Mouse (Mus musculus) heart, adult 2 months (tissue): ENCODE measurements around the gene Prkar2b.

Experiments
- CTCF ChIP-seq: fragments of 200-600 bp; IDR thresholded peaks from 2 replicates; pipeline ENCODE4 v1.8.1; 2022; ENCODE audit warnings: antibody characterized with exemption, mild to moderate bottlenecking, moderate library complexity
- EP300 ChIP-seq: fragments of 200-500 bp; IDR thresholded peaks from 2 replicates; pipeline ENCODE4 v1.6.1; 2011; ENCODE audit warnings: low read depth, low read length, control low read depth; ENCODE audit not compliant: insufficient read depth
- POLR2A ChIP-seq: fragments of 200-500 bp; IDR thresholded peaks from 2 replicates; pipeline ENCODE4 v1.6.1; 2011; ENCODE audit warnings: mild to moderate bottlenecking, low read depth, low read length, control low read depth; ENCODE audit not compliant: insufficient read depth

- TF ChIP-seq CTCF (no peak), POLR2A (no peak), EP300 (peak; percentile 96)
Measured at GRCm38 (mm10) chr12:31973473-31974172, 87.5 kb downstream of the Prkar2b start.
